Mouse (Mus musculus) common myeloid progenitor, adult 5-6 weeks (primary cell): Measurements from ENCODE around the gene Neu1. TPM values are rescaled to one million over a fixed set of nuclear protein-coding genes. Genes with fewer than 3 reads are reported as not detected.
"Not testable (repeated sequence)": the region's sequence is repeated elsewhere in the genome, so short reads cannot be mapped to it uniquely, and the experiment has no call there.

Source experiments
- ATAC-seq: replicated peaks from 2 replicates; pipeline ENCODE4 v1.8.0; 2016; ENCODE audit warnings: low read depth, mild to moderate bottlenecking, moderate TSS enrichment, inconsistent platforms; ENCODE audit not compliant: poor library complexity, severe bottlenecking
- total RNA-seq: library from RNA; stranded (forward); fragments of 200-1000, 187-1606 nt; gene quantifications from 2 replicates; pipeline ENCODE4 v1.2.3, GENCODE M21; 2017

Neu1 gene
- total RNA-seq, 1 experiment from 2014 or later, result 5.0 TPM

GRCm38 (mm10) chr17:34944362-34944761 is 13.3 kb downstream of the Neu1 start:
- no peak for ATAC-seq

GRCm38 (mm10) chr17:34946486-34947140 is 15.6 kb downstream of the Neu1 start:
- ATAC-seq, result no peak

- ATAC-seq, result no peak
Measured at GRCm38 (mm10) chr17:34947606-34948005, 16.6 kb downstream of the Neu1 start.

GRCm38 (mm10) chr17:34948721-34949552 is 17.9 kb downstream of the Neu1 start:
- not testable (repeated sequence) for ATAC-seq

- no peak for ATAC-seq
Measured at GRCm38 (mm10) chr17:34949553-34949969, 18.5 kb downstream of the Neu1 start.

- ATAC-seq, result no peak
Measured at GRCm38 (mm10) chr17:34950514-34951455, 19.7 kb downstream of the Neu1 start.

GRCm38 (mm10) chr17:34951636-34952377 is 20.8 kb downstream of the Neu1 start:
- ATAC-seq, result no peak

- ATAC-seq, result peak; percentile 81
Measured at GRCm38 (mm10) chr17:34952378-34953040, 21.5 kb downstream of the Neu1 start.

- ATAC-seq, result no peak
Measured at GRCm38 (mm10) chr17:34953258-34953657, 22.2 kb downstream of the Neu1 start.

GRCm38 (mm10) chr17:34953904-34954303 is 22.9 kb downstream of the Neu1 start:
- ATAC-seq, result no peak

- no peak for ATAC-seq
Measured at GRCm38 (mm10) chr17:34954831-34955230, 23.8 kb downstream of the Neu1 start.

GRCm38 (mm10) chr17:34955884-34956283 is 24.8 kb downstream of the Neu1 start:
- no peak for ATAC-seq

- no peak for ATAC-seq
Measured at GRCm38 (mm10) chr17:34956340-34956739, 25.3 kb downstream of the Neu1 start.

GRCm38 (mm10) chr17:34957291-34957690 is 26.2 kb downstream of the Neu1 start:
- ATAC-seq, result not testable (repeated sequence)

- not testable (repeated sequence) for ATAC-seq
Measured at GRCm38 (mm10) chr17:34957966-34958365, 26.9 kb downstream of the Neu1 start.

GRCm38 (mm10) chr17:34958734-34959129 is 27.7 kb downstream of the Neu1 start:
- ATAC-seq, result not testable (repeated sequence)

- peak; percentile 90 for ATAC-seq
Measured at GRCm38 (mm10) chr17:34959130-34959778, 28.2 kb downstream of the Neu1 start, which contains the start of gene Hspa1b. Hspa1b (minus strand) TSS chr17:34959238.

GRCm38 (mm10) chr17:34959881-34960515 is 28.9 kb downstream of the Neu1 start:
- ATAC-seq, result no peak
